Mouse (Mus musculus) right cerebral cortex, postnatal 4 days (tissue): ENCODE measurements at regions not wholly inside any gene's neighbourhood (a gene's known extent, or its start where the extent isn't known, plus 50 kb on each side); places are given as distances from the start of the nearest gene placed in this dataset.
"Not testable (repeated sequence)": the region's sequence is repeated elsewhere in the genome, so short reads cannot be mapped to it uniquely, and the experiment has no call there.

Experiments
- DNase-seq: peaks from one replicate; pipeline ENCODE4 v3.0.0-alpha.2; 2022

- DNase-seq, result not testable (repeated sequence)
These were observed 461.5 kb downstream of the Dad1 start for GRCm38 (mm10) chr14:53792432-53792831.

- not testable (repeated sequence) for DNase-seq
These were observed 468.4 kb downstream of the Dad1 start for GRCm38 (mm10) chr14:53785547-53785946.

GRCm38 (mm10) chr14:53777375-53777774 is 476.5 kb downstream of the Dad1 start:
- DNase-seq, result no peak

GRCm38 (mm10) chr14:53776717-53777116 is 477.2 kb downstream of the Dad1 start:
- peak; percentile 68 for DNase-seq

GRCm38 (mm10) chr14:53766501-53766900 is 487.4 kb downstream of the Dad1 start:
- not testable (repeated sequence) for DNase-seq

- DNase-seq, result not testable (repeated sequence)
These were observed 488.0 kb downstream of the Dad1 start for GRCm38 (mm10) chr14:53765918-53766317.

- not testable (repeated sequence) for DNase-seq
These were observed 493.3 kb downstream of the Dad1 start for GRCm38 (mm10) chr14:53760578-53760977.

- not testable (repeated sequence) for DNase-seq
These were observed 496.1 kb downstream of the Dad1 start for GRCm38 (mm10) chr14:53757782-53758181.

GRCm38 (mm10) chr14:53757095-53757494 is 496.8 kb downstream of the Dad1 start:
- not testable (repeated sequence) for DNase-seq

GRCm38 (mm10) chr14:53750703-53751441 is 503.0 kb downstream of the Dad1 start:
- DNase-seq, result no peak

- not testable (repeated sequence) for DNase-seq
These were observed 510.4 kb downstream of the Dad1 start for GRCm38 (mm10) chr14:53743552-53743951.

- not testable (repeated sequence) for DNase-seq
These were observed 511.0 kb downstream of the Dad1 start for GRCm38 (mm10) chr14:53742864-53743263.

- peak; percentile 56 for DNase-seq
These were observed 512.7 kb downstream of the Dad1 start for GRCm38 (mm10) chr14:53741246-53741645.

GRCm38 (mm10) chr14:53737962-53738361 is 515.9 kb downstream of the Dad1 start:
- not testable (repeated sequence) for DNase-seq

GRCm38 (mm10) chr14:53736274-53736673 is 517.6 kb downstream of the Dad1 start:
- not testable (repeated sequence) for DNase-seq

GRCm38 (mm10) chr14:53731600-53731999 is 522.3 kb downstream of the Dad1 start:
- not testable (repeated sequence) for DNase-seq

- not testable (repeated sequence) for DNase-seq
These were observed 524.0 kb downstream of the Dad1 start for GRCm38 (mm10) chr14:53729877-53730276.

- not testable (repeated sequence) for DNase-seq
These were observed 524.8 kb downstream of the Dad1 start for GRCm38 (mm10) chr14:53729149-53729548.

GRCm38 (mm10) chr14:53726914-53727313 is 527.0 kb downstream of the Dad1 start:
- not testable (repeated sequence) for DNase-seq

- DNase-seq, result not testable (repeated sequence)
These were observed 530.3 kb downstream of the Dad1 start for GRCm38 (mm10) chr14:53723611-53724010.

GRCm38 (mm10) chr14:53721901-53722300 is 532.0 kb downstream of the Dad1 start:
- not testable (repeated sequence) for DNase-seq

GRCm38 (mm10) chr14:53709627-53710026 is 544.3 kb downstream of the Dad1 start:
- DNase-seq, result peak; percentile 19

- not testable (repeated sequence) for DNase-seq
These were observed 549.6 kb downstream of the Dad1 start for GRCm38 (mm10) chr14:53704351-53704750.

GRCm38 (mm10) chr14:53703593-53703992 is 550.3 kb downstream of the Dad1 start:
- not testable (repeated sequence) for DNase-seq

GRCm38 (mm10) chr14:53684100-53684499 is 569.8 kb downstream of the Dad1 start:
- not testable (repeated sequence) for DNase-seq
